8 mouse cellular contexts compared by ENCODE assay signal in genomic region chr5:121452906-121453305, GRCm38 (mm10). TPM values are rescaled to one million over a fixed set of nuclear protein-coding genes. Genes with fewer than 3 reads are reported as not detected.
DNase-seq lines count a peak whose midpoint lies in the region; ATAC-seq and TF ChIP-seq lines count a peak whose summit lies in the region.

No protein-coding gene starts in this region.

- 2% methylated on average over 9 of the region's 9 CpGs for WGBS in kidney, adult 2 months
- 5% methylated on average over 9 of the region's 9 CpGs for WGBS in forebrain, embryonic 14.5 days
- 12% methylated on average over 9 of the region's 9 CpGs for WGBS in limb, embryonic 10.5 days
- WGBS in neural tube, embryonic 14.5 days: 7% methylated on average over 9 of the region's 9 CpGs

- peak overlapping the region; percentile 96 for H3K9ac ChIP-seq in forebrain, embryonic 14.5 days (ENCODE audit: low read length)
- peak overlapping the region; percentile 93 for H3K9ac ChIP-seq in neural tube, embryonic 14.5 days (replicated peaks; ENCODE audit: low read depth, low read length)

- no peak; the same call in 1 of the 2 replicates for ATAC-seq in forebrain, embryonic 14.5 days
- ATAC-seq in neural tube, embryonic 14.5 days (ENCODE audit: low read depth): no peak

- H3K9me3 ChIP-seq in forebrain, embryonic 14.5 days (replicated peaks; ENCODE audit: control insufficient read depth, low read length): no peaks in the 10 kb centered on the region
- no peaks in the 10 kb centered on the region for H3K9me3 ChIP-seq in limb, embryonic 10.5 days (replicated peaks)
- H3K9me3 ChIP-seq in neural tube, embryonic 14.5 days (ENCODE audit: control insufficient read depth, low read length): no peaks in the 10 kb centered on the region

- H3K27me3 ChIP-seq in kidney, adult 2 months (replicated peaks; ENCODE audit: control insufficient read depth, insufficient read depth, low read length): no peaks in the 10 kb centered on the region
- no peaks in the 10 kb centered on the region for H3K27me3 ChIP-seq in forebrain, embryonic 14.5 days (replicated peaks; ENCODE audit: control insufficient read depth, insufficient read depth, low read length)
- H3K27me3 ChIP-seq in limb, embryonic 10.5 days (ENCODE audit: low read depth, poor library complexity, severe bottlenecking): no peaks in the 10 kb centered on the region
- peaks cover 4% of the 10 kb centered on the region; the same call in 1 of the 2 replicates for H3K27me3 ChIP-seq in neural tube, embryonic 14.5 days (ENCODE audit: control insufficient read depth, insufficient read depth, low read length)

- H3K27ac ChIP-seq in kidney, adult 2 months (ENCODE audit: insufficient read depth, low read depth, low read length): peak overlapping the region; percentile 98
- H3K27ac ChIP-seq in forebrain, embryonic 14.5 days (ENCODE audit: low read depth, low read length): peak overlapping the region; percentile 94
- peak overlapping the region; percentile 95 for H3K27ac ChIP-seq in limb, embryonic 10.5 days
- peak overlapping the region; percentile 96 for H3K27ac ChIP-seq in neural tube, embryonic 14.5 days (ENCODE audit: low read depth, low read length)

- peaks cover 20% of the 10 kb centered on the region; the same call in 1 of the 2 replicates for H3K4me1 ChIP-seq in kidney, adult 2 months (ENCODE audit: control insufficient read depth, insufficient read depth, low read length)
- H3K4me1 ChIP-seq in forebrain, embryonic 14.5 days (ENCODE audit: control insufficient read depth, insufficient read depth, low read length): peaks cover 9% of the 10 kb centered on the region
- peaks cover 28% of the 10 kb centered on the region for H3K4me1 ChIP-seq in limb, embryonic 10.5 days
- peaks cover 11% of the 10 kb centered on the region for H3K4me1 ChIP-seq in neural tube, embryonic 14.5 days (ENCODE audit: control insufficient read depth, insufficient read depth, low read length)

- peaks cover 2% of the 10 kb centered on the region; the same call in 1 of the 2 replicates for H3K36me3 ChIP-seq in kidney, adult 2 months (ENCODE audit: control insufficient read depth, insufficient read depth, low read length)
- peaks cover 20% of the 10 kb centered on the region for H3K36me3 ChIP-seq in forebrain, embryonic 14.5 days (ENCODE audit: control insufficient read depth, insufficient read depth, low read length)
- H3K36me3 ChIP-seq in limb, embryonic 10.5 days: peaks cover 23% of the 10 kb centered on the region
- H3K36me3 ChIP-seq in neural tube, embryonic 14.5 days (ENCODE audit: control insufficient read depth, insufficient read depth, low read length): peaks cover 5% of the 10 kb centered on the region; the same call in 1 of the 2 replicates

- H3K4me2 ChIP-seq in forebrain, embryonic 14.5 days (ENCODE audit: low read length): peak overlapping the region; percentile 80
- peak overlapping the region; percentile 93 for H3K4me2 ChIP-seq in neural tube, embryonic 14.5 days (ENCODE audit: low read depth, low read length)

- no peak for TF ChIP-seq CTCF in kidney, adult 2 months (conservative IDR thresholded peaks at IDR 0.05; ENCODE audit: insufficient read depth, insufficient read length, low read depth, low read length)

- TF ChIP-seq POLR2A in kidney, adult 2 months (IDR thresholded peaks at IDR 0.05; ENCODE audit: low read depth, low read length): no peak

- DNase-seq in kidney, adult 2 months: no peak
- no peak for DNase-seq in kidney, adult 9 months
- DNase-seq in adipocyte (ENCODE audit: low spot score): peak; percentile 83
- DNase-seq in forebrain, embryonic 14.5 days (ENCODE audit: low spot score): peak; percentile 47
- DNase-seq in limb, embryonic 10.5 days (ENCODE audit: low spot score): no peak
- DNase-seq in right cerebral cortex, postnatal 14 days: no peak
- no peak for DNase-seq in layer of hippocampus, adult 11-12 months (ENCODE audit: low spot score)

- H3K4me3 ChIP-seq in kidney, adult 2 months (ENCODE audit: insufficient read depth, low read depth, low read length): peak overlapping the region; percentile 89
- peak overlapping the region; percentile 91 for H3K4me3 ChIP-seq in forebrain, embryonic 14.5 days (ENCODE audit: low read depth, low read length)
- H3K4me3 ChIP-seq in limb, embryonic 10.5 days: peak overlapping the region; percentile 92
- H3K4me3 ChIP-seq in neural tube, embryonic 14.5 days (ENCODE audit: low read depth, low read length): peak overlapping the region; percentile 89

RNA-seq across cellular contexts. Expression of gene Erp29, which starts 0.6 kb away (rescaled TPM):
- 56.7 and 77.8 TPM in 2 replicates for polyA plus RNA-seq in kidney, adult 2 months (2012; rRNA removed)
- polyA plus RNA-seq in forebrain, embryonic 14.5 days (2014; fragmentation: Nextera tagmentation; extraction: Ambion mirVana): 125 and 138 TPM in 2 replicates
- polyA plus RNA-seq in limb, embryonic 10.5 days (2016; fragmentation: Nextera tagmentation; extraction: Ambion mirVana): 102 and 112 TPM in 2 replicates
- 146 and 155 TPM in 2 replicates for polyA plus RNA-seq in neural tube, embryonic 14.5 days (2014; fragmentation: Nextera tagmentation; extraction: Ambion mirVana)

RNA-seq across cellular contexts. Expression of gene Tmem116, which starts 1.2 kb away (rescaled TPM):
- polyA plus RNA-seq in kidney, adult 2 months (2012; rRNA removed): 147 and 171 TPM in 2 replicates
- 1.0 and 1.7 TPM in 2 replicates for polyA plus RNA-seq in forebrain, embryonic 14.5 days (2014; fragmentation: Nextera tagmentation; extraction: Ambion mirVana)
- polyA plus RNA-seq in limb, embryonic 10.5 days (2016; fragmentation: Nextera tagmentation; extraction: Ambion mirVana): 0.55 and 0.73 TPM in 2 replicates
- 2.2 and 3.4 TPM in 2 replicates for polyA plus RNA-seq in neural tube, embryonic 14.5 days (2014; fragmentation: Nextera tagmentation; extraction: Ambion mirVana)

RNA-seq across cellular contexts. Expression of gene Adam1b, which starts 50.3 kb away (rescaled TPM):
- polyA plus RNA-seq in kidney, adult 2 months (2012; rRNA removed): not detected in 2 replicates
- polyA plus RNA-seq in forebrain, embryonic 14.5 days (2014; fragmentation: Nextera tagmentation; extraction: Ambion mirVana): not detected in 2 replicates
- polyA plus RNA-seq in limb, embryonic 10.5 days (2016; fragmentation: Nextera tagmentation; extraction: Ambion mirVana): not detected in 2 replicates
- polyA plus RNA-seq in neural tube, embryonic 14.5 days (2014; fragmentation: Nextera tagmentation; extraction: Ambion mirVana): 0.36 TPM in 1 of 2 replicates, not detected in the other

RNA-seq across cellular contexts. Expression of gene Naa25, which starts 55.2 kb away (rescaled TPM):
- 7.0 and 8.1 TPM in 2 replicates for polyA plus RNA-seq in kidney, adult 2 months (2012; rRNA removed)
- polyA plus RNA-seq in forebrain, embryonic 14.5 days (2014; fragmentation: Nextera tagmentation; extraction: Ambion mirVana): 54.7 and 61.9 TPM in 2 replicates
- 47.0 and 52.8 TPM in 2 replicates for polyA plus RNA-seq in limb, embryonic 10.5 days (2016; fragmentation: Nextera tagmentation; extraction: Ambion mirVana)
- 62.0 and 64.4 TPM in 2 replicates for polyA plus RNA-seq in neural tube, embryonic 14.5 days (2014; fragmentation: Nextera tagmentation; extraction: Ambion mirVana)

Comparison
In these comparisons a context has a peak if more than half of its experiments do, and no peak if none do; other contexts are left out.
1. DNase-seq: peak in adipocyte (single experiment) and forebrain, embryonic 14.5 days (single experiment); none in kidney, adult 2 months (single experiment), kidney, adult 9 months (single experiment), limb, embryonic 10.5 days (single experiment), right cerebral cortex, postnatal 14 days (single experiment) and layer of hippocampus, adult 11-12 months (single experiment).
2. RNA of gene Tmem116, which starts 1.2 kb away (polyA plus RNA-seq): 147 to 171 TPM in kidney, adult 2 months; 2.2 to 3.4 TPM in neural tube, embryonic 14.5 days, 1.0 to 1.7 TPM in forebrain, embryonic 14.5 days and 0.55 to 0.73 TPM in limb, embryonic 10.5 days; every median in the first group is over 10 times any median in the second.
3. Peak in every context shown above with its lines, with median percentiles within 50 percentile points of each other: H3K27ac ChIP-seq and H3K4me3 ChIP-seq.